Mouse (Mus musculus): ENCODE results near the gene Gm21698. TPM values are rescaled to one million over a fixed set of nuclear protein-coding genes. Genes with fewer than 3 reads are reported as not detected.
"Not testable (repeated sequence)": the region's sequence is repeated elsewhere in the genome, so short reads cannot be mapped to it uniquely, and the experiment has no call there.

Gm21698 gene
- polyA plus RNA-seq (2014; fragmentation: Nextera tagmentation; extraction: Ambion mirVana) = 0.11 TPM in 1 of 2 replicates, not detected in the other

GRCm38 (mm10) chr5:25988550-25988949 lies at the start of gene Gm21698:
TSS of gene Gm21698 (minus strand) at chr5:25988650.
- not testable (repeated sequence) for H3K27me3 ChIP-seq (ENCODE audit: insufficient read depth, low read length); DNase-seq
- WGBS = no CpG with 5 or more reads among the region's 3 CpGs

DNA sequence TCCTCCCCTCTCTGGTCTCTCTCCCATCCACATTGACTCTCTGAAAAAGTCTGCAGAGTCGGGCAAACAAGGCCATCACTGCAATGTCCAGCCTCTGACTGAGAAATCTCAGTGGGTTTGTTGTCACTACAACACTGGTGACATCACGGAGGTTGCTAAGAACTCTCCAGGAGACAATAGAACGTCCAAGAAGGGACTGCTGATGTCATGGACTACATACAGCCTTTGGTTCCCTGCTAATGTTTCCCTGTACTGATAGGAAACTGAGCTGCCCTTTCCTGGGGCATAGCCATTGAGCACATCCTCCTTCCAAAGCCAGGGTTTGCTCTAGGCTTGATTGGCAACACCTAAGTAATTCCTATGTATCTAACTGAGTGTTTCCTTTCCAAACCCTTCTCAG lies 34.4 kb upstream of the Gm21698 start, which contains the start of gene Gm5862:
Gene Gm5862 (minus strand): TSS at position 101 of the 400 bp plus-strand sequence.
- not testable (repeated sequence) for DNase-seq; H3K4me1 ChIP-seq (ENCODE audit: insufficient read depth); H3K4me2 ChIP-seq; H3K4me3 ChIP-seq (ENCODE audit: low read depth, low read length); H3K9me3 ChIP-seq (ENCODE audit: low read depth, low read length); H3K27ac ChIP-seq (ENCODE audit: low read depth); H3K27me3 ChIP-seq (ENCODE audit: insufficient read depth, low read length); ATAC-seq (ENCODE audit: insufficient read depth); H3K9ac ChIP-seq; H3K36me3 ChIP-seq (ENCODE audit: insufficient read depth)
- WGBS = no CpG with 5 or more reads among the region's 3 CpGs

More at GRCm38 (mm10) chr5:25988550-25988949, at the start of gene Gm21698:
- not testable (repeated sequence) for H3K4me1 ChIP-seq (ENCODE audit: insufficient read depth); H3K9me3 ChIP-seq (ENCODE audit: low read depth, low read length); ATAC-seq (ENCODE audit: insufficient read depth); H3K4me3 ChIP-seq (ENCODE audit: low read depth, low read length); H3K27ac ChIP-seq (ENCODE audit: low read depth); H3K9ac ChIP-seq; H3K4me2 ChIP-seq; H3K36me3 ChIP-seq (ENCODE audit: insufficient read depth)

DNA sequence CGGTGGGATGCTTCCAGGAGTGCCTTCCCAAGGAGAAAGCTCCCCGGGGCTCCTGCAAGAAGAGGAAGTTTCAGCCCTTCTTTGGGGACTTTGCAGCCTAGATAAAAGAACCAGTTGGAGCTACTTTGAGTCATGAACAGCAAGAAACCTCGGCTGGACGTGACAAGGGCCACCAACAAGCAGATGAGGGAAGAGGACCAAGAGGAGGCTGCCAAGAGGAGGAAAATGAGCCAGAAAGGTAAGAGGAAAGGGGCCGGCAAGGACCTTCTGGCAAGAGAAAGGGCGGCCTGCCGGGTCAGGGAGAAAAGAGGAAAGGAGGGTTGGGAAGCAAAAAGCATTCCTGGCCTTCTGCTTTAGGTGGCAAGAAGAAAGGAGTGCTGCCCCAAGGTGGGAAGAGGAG lies 19.2 kb upstream of the Gm21698 start:
- H3K27ac ChIP-seq (ENCODE audit: low read depth); H3K9ac ChIP-seq; ATAC-seq (ENCODE audit: insufficient read depth); H3K27me3 ChIP-seq (ENCODE audit: insufficient read depth, low read length); DNase-seq; H3K4me3 ChIP-seq (ENCODE audit: low read depth, low read length); H3K4me2 ChIP-seq; H3K9me3 ChIP-seq (ENCODE audit: low read depth, low read length); H3K4me1 ChIP-seq (ENCODE audit: insufficient read depth); H3K36me3 ChIP-seq (ENCODE audit: insufficient read depth): not testable (repeated sequence)
- WGBS = 51% methylated on average over 6 of the region's 7 CpGs

GRCm38 (mm10) chr5:26006937-26007695 lies 18.7 kb upstream of the Gm21698 start:
- not testable (repeated sequence) for H3K4me1 ChIP-seq (ENCODE audit: insufficient read depth); H3K27me3 ChIP-seq (ENCODE audit: insufficient read depth, low read length); H3K9me3 ChIP-seq (ENCODE audit: low read depth, low read length); H3K36me3 ChIP-seq (ENCODE audit: insufficient read depth); H3K9ac ChIP-seq; H3K27ac ChIP-seq (ENCODE audit: low read depth)
- ATAC-seq (ENCODE audit: insufficient read depth) (peak; percentile 82), DNase-seq (peak; percentile 22)
- WGBS = 14% methylated on average over 43 of the region's 45 CpGs
- peak overlapping the region; percentile 32 for H3K4me3 ChIP-seq (ENCODE audit: low read depth, low read length)
- H3K4me2 ChIP-seq = peak overlapping the region; percentile 53

GRCm38 (mm10) chr5:26004698-26005097 lies 16.2 kb upstream of the Gm21698 start, which contains the start of gene Gm1979:
TSS of gene Gm1979 (minus strand) at chr5:26004798.
- not testable (repeated sequence) for H3K9me3 ChIP-seq (ENCODE audit: low read depth, low read length); ATAC-seq (ENCODE audit: insufficient read depth); H3K4me1 ChIP-seq (ENCODE audit: insufficient read depth); H3K27me3 ChIP-seq (ENCODE audit: insufficient read depth, low read length); H3K36me3 ChIP-seq (ENCODE audit: insufficient read depth); H3K4me2 ChIP-seq; H3K27ac ChIP-seq (ENCODE audit: low read depth); H3K4me3 ChIP-seq (ENCODE audit: low read depth, low read length); DNase-seq; H3K9ac ChIP-seq
- WGBS = 92% methylated on average over 1 of the region's 2 CpGs

- H3K4me1 ChIP-seq (ENCODE audit: insufficient read depth); H3K9me3 ChIP-seq (ENCODE audit: low read depth, low read length); H3K4me2 ChIP-seq; ATAC-seq (ENCODE audit: insufficient read depth); DNase-seq; H3K36me3 ChIP-seq (ENCODE audit: insufficient read depth); H3K9ac ChIP-seq; H3K27ac ChIP-seq (ENCODE audit: low read depth); H3K27me3 ChIP-seq (ENCODE audit: insufficient read depth, low read length); H3K4me3 ChIP-seq (ENCODE audit: low read depth, low read length): not testable (repeated sequence)
- no CpG with 5 or more reads among the region's 2 CpGs for WGBS
These were observed 15.9 kb downstream of the Gm21698 start, which contains the start of gene Gm21680 for GRCm38 (mm10) chr5:25972563-25972962. TSS of gene Gm21680 (minus strand) at chr5:25972663.

GRCm38 (mm10) chr5:25957050-25957449 lies 31.4 kb downstream of the Gm21698 start:
- 45% methylated on average over 16 of the region's 17 CpGs for WGBS
- not testable (repeated sequence) for H3K9ac ChIP-seq; H3K27me3 ChIP-seq (ENCODE audit: insufficient read depth, low read length); H3K9me3 ChIP-seq (ENCODE audit: low read depth, low read length); H3K36me3 ChIP-seq (ENCODE audit: insufficient read depth); ATAC-seq (ENCODE audit: insufficient read depth); H3K4me1 ChIP-seq (ENCODE audit: insufficient read depth); H3K27ac ChIP-seq (ENCODE audit: low read depth); DNase-seq
- H3K4me2 ChIP-seq = peak overlapping the region; percentile 43
- peak overlapping the region; percentile 6; the same call in 1 of the 2 replicates for H3K4me3 ChIP-seq (ENCODE audit: low read depth, low read length)

- WGBS = 20% methylated on average over 32 of the region's 32 CpGs
- H3K36me3 ChIP-seq (ENCODE audit: insufficient read depth); H3K4me1 ChIP-seq (ENCODE audit: insufficient read depth); H3K27me3 ChIP-seq (ENCODE audit: insufficient read depth, low read length); H3K9me3 ChIP-seq (ENCODE audit: low read depth, low read length); H3K27ac ChIP-seq (ENCODE audit: low read depth); DNase-seq; H3K9ac ChIP-seq; ATAC-seq (ENCODE audit: insufficient read depth): not testable (repeated sequence)
- Histone ChIP-seq H3K4me2 (peak overlapping the region; percentile 43), H3K4me3 (ENCODE audit: low read depth, low read length) (peak overlapping the region; percentile 6; the same call in 1 of the 2 replicates)
These were observed 31.8 kb downstream of the Gm21698 start for GRCm38 (mm10) chr5:25956611-25957010.

DNA sequence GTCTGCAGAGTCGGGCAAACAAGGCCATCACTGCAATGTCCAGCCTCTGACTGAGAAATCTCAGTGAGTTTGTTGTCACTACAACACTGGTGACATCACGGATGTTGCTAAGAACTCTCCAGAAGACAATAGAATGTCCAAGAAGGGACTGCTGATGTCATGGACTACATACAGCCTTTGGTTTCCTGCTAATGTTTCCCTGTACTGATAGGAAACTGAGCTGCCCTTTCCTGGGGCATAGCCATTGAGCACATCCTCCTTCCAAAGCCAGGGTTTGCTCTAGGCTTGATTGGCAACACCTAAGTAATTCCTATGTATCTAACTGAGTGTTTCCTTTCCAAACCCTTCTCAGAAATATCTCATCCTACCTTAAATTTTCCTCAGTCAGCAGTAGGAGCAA lies 34.1 kb downstream of the Gm21698 start, which contains the start of gene Gm21671:
Gene Gm21671 (minus strand): TSS at position 101 of the 400 bp plus-strand sequence.
- ATAC-seq (ENCODE audit: insufficient read depth); H3K9me3 ChIP-seq (ENCODE audit: low read depth, low read length); H3K4me1 ChIP-seq (ENCODE audit: insufficient read depth); H3K4me2 ChIP-seq; DNase-seq; H3K36me3 ChIP-seq (ENCODE audit: insufficient read depth); H3K27ac ChIP-seq (ENCODE audit: low read depth); H3K27me3 ChIP-seq (ENCODE audit: insufficient read depth, low read length); H3K9ac ChIP-seq; H3K4me3 ChIP-seq (ENCODE audit: low read depth, low read length): not testable (repeated sequence)
- 63% methylated on average over 2 of the region's 2 CpGs for WGBS

DNA sequence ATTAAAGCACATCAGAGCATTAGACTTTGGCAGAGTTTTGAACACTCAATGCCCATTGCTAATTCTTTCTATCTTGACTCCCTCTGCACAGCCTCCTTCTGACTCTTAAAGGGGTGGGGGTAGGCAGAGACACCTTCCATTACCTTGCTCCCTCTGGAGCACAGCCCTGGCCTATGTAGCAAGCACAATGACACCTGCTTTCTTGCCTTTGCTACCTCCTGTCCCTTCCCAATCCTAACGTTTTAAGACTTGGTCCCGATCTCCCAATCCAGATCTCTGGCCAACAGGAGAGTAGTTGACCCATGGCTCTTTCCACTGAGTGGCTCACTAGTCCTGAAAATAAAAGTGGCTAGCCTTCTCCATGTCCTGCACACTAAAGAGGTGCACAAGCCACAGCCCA lies 43.1 kb downstream of the Gm21698 start:
- H3K4me2 ChIP-seq; ATAC-seq (ENCODE audit: insufficient read depth); H3K27me3 ChIP-seq (ENCODE audit: insufficient read depth, low read length); H3K27ac ChIP-seq (ENCODE audit: low read depth); DNase-seq; H3K4me1 ChIP-seq (ENCODE audit: insufficient read depth); H3K9ac ChIP-seq; H3K4me3 ChIP-seq (ENCODE audit: low read depth, low read length); H3K9me3 ChIP-seq (ENCODE audit: low read depth, low read length); H3K36me3 ChIP-seq (ENCODE audit: insufficient read depth): not testable (repeated sequence)
- WGBS = 83% methylated on average over 2 of the region's 2 CpGs
